Comparison of ENCODE assay signal across 8 mouse cellular contexts in the genomic region with DNA sequence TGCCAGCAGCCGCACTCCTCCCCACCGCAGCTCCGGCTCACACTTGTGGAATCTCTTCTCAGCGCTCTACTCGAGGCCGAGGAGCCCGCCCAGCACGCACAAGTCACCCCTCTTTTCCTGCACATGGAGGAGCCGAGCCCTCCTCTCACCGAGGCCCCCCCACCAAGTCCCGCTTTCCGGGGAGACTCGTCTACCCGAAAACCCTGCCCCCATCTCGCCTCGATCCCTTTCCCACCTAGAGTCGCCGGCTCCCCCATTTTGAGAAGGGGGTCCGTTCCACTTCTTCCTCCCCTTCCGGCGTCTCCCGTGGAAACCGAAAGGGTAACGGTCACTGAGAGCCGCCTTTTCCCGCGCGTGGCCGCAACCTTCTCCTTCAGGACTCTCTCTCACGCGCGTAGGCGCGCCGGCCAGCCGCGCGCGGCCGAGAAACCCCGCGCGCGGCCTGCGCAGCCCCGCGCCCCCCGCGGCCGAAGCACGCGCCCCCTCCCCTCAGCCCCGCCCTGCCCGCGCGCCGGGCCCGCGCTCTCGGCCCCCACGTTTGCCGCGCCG. TPM values are rescaled to one million over a fixed set of nuclear protein-coding genes. Genes with fewer than 3 reads are reported as not detected.
DNase-seq lines count a peak whose midpoint lies in the region; ATAC-seq and TF ChIP-seq lines count a peak whose summit lies in the region.

No protein-coding gene starts in this region.

- peak overlapping the region; percentile 83 for H3K4me3 ChIP-seq in ES-Bruce4 (ENCODE audit: low read depth, low read length)
- H3K4me3 ChIP-seq in heart, embryonic 14.5 days (ENCODE audit: control insufficient read depth in 1 of 2, insufficient read depth in 1 of 2, low read depth in 1 of 2, low read length in 2 of 2): peak overlapping the region; percentile 59 to 75
- peak overlapping the region; percentile 55 for H3K4me3 ChIP-seq in limb, embryonic 12.5 days (replicated peaks)
- peak overlapping the region; percentile 54 for H3K4me3 ChIP-seq in midbrain, embryonic 15.5 days

- H3K27me3 ChIP-seq in ES-Bruce4 (ENCODE audit: control insufficient read depth, insufficient read depth, low read length, poor library complexity, severe bottlenecking): no peaks in the 10 kb centered on the region
- H3K27me3 ChIP-seq in heart, embryonic 14.5 days (ENCODE audit: control insufficient read depth, insufficient read depth, low read length): no peaks in the 10 kb centered on the region
- H3K27me3 ChIP-seq in limb, embryonic 12.5 days: no peaks in the 10 kb centered on the region
- H3K27me3 ChIP-seq in midbrain, embryonic 15.5 days (replicated peaks): no peaks in the 10 kb centered on the region

- peaks cover 21% of the 10 kb centered on the region for H3K36me3 ChIP-seq in ES-Bruce4 (ENCODE audit: control insufficient read depth, insufficient read depth, low read length, poor library complexity, severe bottlenecking)
- H3K36me3 ChIP-seq in heart, embryonic 14.5 days (ENCODE audit: control insufficient read depth, insufficient read depth, low read length): peaks cover 31% of the 10 kb centered on the region
- peaks cover 19% of the 10 kb centered on the region; the same call in 1 of the 2 replicates for H3K36me3 ChIP-seq in limb, embryonic 12.5 days
- H3K36me3 ChIP-seq in midbrain, embryonic 15.5 days (replicated peaks): no peaks in the 10 kb centered on the region

- no peaks in the 10 kb centered on the region for H3K4me1 ChIP-seq in ES-Bruce4 (ENCODE audit: control insufficient read depth, insufficient read depth, low read length)
- H3K4me1 ChIP-seq in heart, embryonic 14.5 days (ENCODE audit: control insufficient read depth in 2 of 2, insufficient read depth in 2 of 2, low read length in 2 of 2): no peaks in the 10 kb centered on the region
- 0 out of 2 replicates have a peak, but pooled peaks cover 4% of the 10 kb centered on the region for H3K4me1 ChIP-seq in limb, embryonic 12.5 days (replicated peaks)
- H3K4me1 ChIP-seq in midbrain, embryonic 15.5 days: peaks cover 7% of the 10 kb centered on the region; the same call in 1 of the 2 replicates

- H3K27ac ChIP-seq in ES-Bruce4 (ENCODE audit: insufficient read depth, low read length): peak overlapping the region; percentile 41
- H3K27ac ChIP-seq in heart, embryonic 14.5 days (replicated peaks in 1 of 2; ENCODE audit: control insufficient read depth in 1 of 2, insufficient read depth in 1 of 2, low read depth in 2 of 2, low read length in 2 of 2): peak overlapping the region; percentile 85 to 91
- H3K27ac ChIP-seq in limb, embryonic 12.5 days: peak overlapping the region; percentile 92
- H3K27ac ChIP-seq in midbrain, embryonic 15.5 days: peak overlapping the region; percentile 86

- H3K4me2 ChIP-seq in heart, embryonic 14.5 days (ENCODE audit: low read length): peak overlapping the region; percentile 58
- H3K4me2 ChIP-seq in limb, embryonic 12.5 days: peak overlapping the region; percentile 55
- H3K4me2 ChIP-seq in midbrain, embryonic 15.5 days: peak overlapping the region; percentile 53

- H3K9me3 ChIP-seq in ES-Bruce4 (replicated peaks; ENCODE audit: control insufficient read depth, insufficient read depth, low read length, poor library complexity, severe bottlenecking): no peaks in the 10 kb centered on the region
- H3K9me3 ChIP-seq in heart, embryonic 14.5 days (ENCODE audit: control insufficient read depth, low read length): no peaks in the 10 kb centered on the region
- no peaks in the 10 kb centered on the region for H3K9me3 ChIP-seq in limb, embryonic 12.5 days
- H3K9me3 ChIP-seq in midbrain, embryonic 15.5 days: no peaks in the 10 kb centered on the region

- ATAC-seq in heart, embryonic 14.5 days (ENCODE audit: insufficient number of reproducible peaks, insufficient read depth, low FRiP score, low read depth): peak; percentile 46; the same call in 1 of the 2 replicates
- no peak; the same call in 1 of the 2 replicates for ATAC-seq in limb, embryonic 12.5 days (ENCODE audit: insufficient number of reproducible peaks, insufficient read depth, low FRiP score, low TSS enrichment, low read depth)
- ATAC-seq in midbrain, embryonic 15.5 days (replicated peaks): peak; percentile 15

- intact Hi-C loops in gastrocnemius, postnatal 14 days (cut with DNase I; ENCODE audit: low total_unique reads): no loop called here
- intact Hi-C loops in gastrocnemius, postnatal 36 days (cut with DNase I): no loop called here

- DNase-seq in gastrocnemius, postnatal 14 days: peak; percentile 13
- no peak for DNase-seq in gastrocnemius, postnatal 36 days
- DNase-seq in cerebellum, postnatal 14 days: peak; percentile 25 to 47
- DNase-seq in thymus, adult 18-20 months: peak; percentile 36 to 61

- TF ChIP-seq EP300 in ES-Bruce4 (IDR thresholded peaks at IDR 0.05; ENCODE audit: insufficient read depth, low read depth, low read length): no peak

- peak overlapping the region; percentile 97 for H3K9ac ChIP-seq in ES-Bruce4 (ENCODE audit: low read depth, poor library complexity, severe bottlenecking)
- peak overlapping the region; percentile 78 for H3K9ac ChIP-seq in heart, embryonic 14.5 days (ENCODE audit: low read length)
- H3K9ac ChIP-seq in limb, embryonic 12.5 days (replicated peaks): peak overlapping the region; percentile 68
- H3K9ac ChIP-seq in midbrain, embryonic 15.5 days: peak overlapping the region; percentile 40

- WGBS in heart, embryonic 14.5 days: 16% methylated on average over 64 of the region's 64 CpGs
- 17% methylated on average over 61 of the region's 64 CpGs for WGBS in limb, embryonic 12.5 days
- 31% methylated on average over 61 of the region's 64 CpGs for WGBS in midbrain, embryonic 15.5 days

- TF ChIP-seq POLR2A in ES-Bruce4 (IDR thresholded peaks at IDR 0.05; ENCODE audit: insufficient read depth, low read length): no peak

- no peak for TF ChIP-seq CTCF in ES-Bruce4 (IDR thresholded peaks at IDR 0.05; ENCODE audit: low read depth, low read length)

RNA-seq across cellular contexts. Expression of gene Suv39h1, which starts 0.6 kb away (rescaled TPM):
- total RNA-seq in gastrocnemius, postnatal 14 days (2021): 1 to 10 TPM; 5.2 to 5.5 TPM
- 1 to 10 TPM; 3.9 to 5.7 TPM for total RNA-seq in gastrocnemius, postnatal 36 days (2021)
- polyA plus RNA-seq in ES-Bruce4 (2011; ENCODE audit: insufficient read depth, insufficient read length, low read depth, missing spikeins): 35.4 and 35.9 TPM in 2 replicates
- polyA plus RNA-seq in heart, embryonic 14.5 days (2014; fragmentation: Nextera tagmentation; extraction: Ambion mirVana): 28.4 and 28.9 TPM in 2 replicates
- 87.7 and 90.6 TPM in 2 replicates for polyA plus RNA-seq in limb, embryonic 12.5 days (2016; fragmentation: Nextera tagmentation; extraction: Ambion mirVana)
- 40.7 and 42.0 TPM in 2 replicates for polyA plus RNA-seq in midbrain, embryonic 15.5 days (2015; fragmentation: Nextera tagmentation; extraction: Ambion mirVana)

RNA-seq across cellular contexts. Expression of gene Was, which starts 16.3 kb away (rescaled TPM):
- total RNA-seq in gastrocnemius, postnatal 14 days (2021): under 1 TPM; 0.84 to 0.93 TPM
- total RNA-seq in gastrocnemius, postnatal 36 days (2021): under 1 TPM; 0.39 to 0.64 TPM
- polyA plus RNA-seq in ES-Bruce4 (2011; ENCODE audit: insufficient read depth, insufficient read length, low read depth, missing spikeins): 0.62 and 0.66 TPM in 2 replicates
- polyA plus RNA-seq in heart, embryonic 14.5 days (2014; fragmentation: Nextera tagmentation; extraction: Ambion mirVana): 0.24 and 0.54 TPM in 2 replicates
- 0.10 and 0.31 TPM in 2 replicates for polyA plus RNA-seq in limb, embryonic 12.5 days (2016; fragmentation: Nextera tagmentation; extraction: Ambion mirVana)
- polyA plus RNA-seq in midbrain, embryonic 15.5 days (2015; fragmentation: Nextera tagmentation; extraction: Ambion mirVana): 0.13 and 0.18 TPM in 2 replicates

RNA-seq across cellular contexts. Expression of gene Glod5, which starts 55.7 kb away (rescaled TPM):
- total RNA-seq in gastrocnemius, postnatal 14 days (2021): not detected
- not detected for total RNA-seq in gastrocnemius, postnatal 36 days (2021)
- 15.9 and 16.6 TPM in 2 replicates for polyA plus RNA-seq in ES-Bruce4 (2011; ENCODE audit: insufficient read depth, insufficient read length, low read depth, missing spikeins)
- polyA plus RNA-seq in heart, embryonic 14.5 days (2014; fragmentation: Nextera tagmentation; extraction: Ambion mirVana): not detected in 2 replicates
- polyA plus RNA-seq in limb, embryonic 12.5 days (2016; fragmentation: Nextera tagmentation; extraction: Ambion mirVana): not detected in 2 replicates
- polyA plus RNA-seq in midbrain, embryonic 15.5 days (2015; fragmentation: Nextera tagmentation; extraction: Ambion mirVana): 0.27 and 0.46 TPM in 2 replicates

RNA-seq across cellular contexts. Expression of gene Wdr13, which starts 58.7 kb away (rescaled TPM):
- total RNA-seq in gastrocnemius, postnatal 14 days (2021): 10 to 100 TPM; 19.6 to 20.6 TPM
- total RNA-seq in gastrocnemius, postnatal 36 days (2021): 10 to 100 TPM; 12.3 TPM
- polyA plus RNA-seq in ES-Bruce4 (2011; ENCODE audit: insufficient read depth, insufficient read length, low read depth, missing spikeins): 8.7 and 11.2 TPM in 2 replicates
- 22.7 and 26.0 TPM in 2 replicates for polyA plus RNA-seq in heart, embryonic 14.5 days (2014; fragmentation: Nextera tagmentation; extraction: Ambion mirVana)
- 20.5 and 20.9 TPM in 2 replicates for polyA plus RNA-seq in limb, embryonic 12.5 days (2016; fragmentation: Nextera tagmentation; extraction: Ambion mirVana)
- 67.6 and 72.9 TPM in 2 replicates for polyA plus RNA-seq in midbrain, embryonic 15.5 days (2015; fragmentation: Nextera tagmentation; extraction: Ambion mirVana)

Comparison
In these comparisons a context has a peak if more than half of its experiments do, and no peak if none do; other contexts are left out.
1. DNase-seq: peak in gastrocnemius, postnatal 14 days (single experiment), cerebellum, postnatal 14 days (2 of 2) and thymus, adult 18-20 months (2 of 2); none in gastrocnemius, postnatal 36 days (0 of 2).
2. H3K27ac ChIP-seq: peak in every context shown above with its lines; median percentile 92 in limb, embryonic 12.5 days; 88 in heart, embryonic 14.5 days; 86 in midbrain, embryonic 15.5 days; 41 in ES-Bruce4.
3. H3K9ac ChIP-seq: peak in every context shown above with its lines; median percentile 97 in ES-Bruce4; 78 in heart, embryonic 14.5 days; 68 in limb, embryonic 12.5 days; 40 in midbrain, embryonic 15.5 days.
4. RNA of gene Glod5, which starts 55.7 kb away (polyA plus RNA-seq): 15.9 to 16.6 TPM in ES-Bruce4; 0.27 to 0.46 TPM in midbrain, embryonic 15.5 days, not detected in heart, embryonic 14.5 days and not detected in limb, embryonic 12.5 days; every median in the first group is over 10 times any median in the second.
5. Peak in every context shown above with its lines, with median percentiles within 50 percentile points of each other: H3K4me3 ChIP-seq and H3K4me2 ChIP-seq.